Mouse (Mus musculus) adrenal gland, postnatal 14 days (tissue): ENCODE results near the gene Mpv17. TPM values are rescaled to one million over a fixed set of nuclear protein-coding genes. Genes with fewer than 3 reads are reported as not detected.

Source experiments
- DNase-seq: peaks from one replicate; pipeline ENCODE4 v3.0.0; 2021; ENCODE audit warnings: mixed read lengths
- total RNA-seq: library from RNA; stranded (reverse); gene quantifications from 2 replicates; pipeline ENCODE4 v1.2.3, GENCODE M21; 2021

The Mpv17 gene
- total RNA-seq, 1 experiment from 2014 or later: 46.4 TPM

- DNase-seq: no peak
These were observed 34.3 kb upstream of the Mpv17 start for GRCm38 (mm10) chr5:31188223-31188840.

- DNase-seq: no peak
These were observed 29.6 kb upstream of the Mpv17 start for GRCm38 (mm10) chr5:31183678-31184077.

GRCm38 (mm10) chr5:31181183-31181770 lies 27.2 kb upstream of the Mpv17 start:
- DNase-seq: no peak

GRCm38 (mm10) chr5:31179766-31180630 lies 25.9 kb upstream of the Mpv17 start, which contains the start of the genes Gm29609 and Gtf3c2:
Gene Gm29609, minus strand, starts transcription at chr5:31179911.
Gene Gtf3c2, minus strand, starts transcription at chr5:31180144.
- DNase-seq: peak; percentile 95

GRCm38 (mm10) chr5:31179301-31179765 lies 25.3 kb upstream of the Mpv17 start:
- DNase-seq: peak; percentile 70

GRCm38 (mm10) chr5:31168630-31169029 lies 14.6 kb upstream of the Mpv17 start:
- no peak for DNase-seq

- DNase-seq: no peak
These were observed 10.8 kb upstream of the Mpv17 start for GRCm38 (mm10) chr5:31164878-31165277.

- no peak for DNase-seq
These were observed 8.4 kb upstream of the Mpv17 start for GRCm38 (mm10) chr5:31162462-31162861.

GRCm38 (mm10) chr5:31153516-31154151 lies 417 bp downstream of the Mpv17 start:
- DNase-seq: no peak

- DNase-seq: peak; percentile 58
These were observed 2.3 kb downstream of the Mpv17 start for GRCm38 (mm10) chr5:31151746-31152145.

GRCm38 (mm10) chr5:31149781-31150180 lies 4.3 kb downstream of the Mpv17 start:
- peak; percentile 45 for DNase-seq

GRCm38 (mm10) chr5:31138968-31139425 lies 15.1 kb downstream of the Mpv17 start:
- DNase-seq: peak; percentile 65

- DNase-seq: peak; percentile 25
These were observed 15.6 kb downstream of the Mpv17 start, which contains the start of gene Ucn for GRCm38 (mm10) chr5:31138241-31138967. Gene Ucn, minus strand, starts transcription at chr5:31138829.

GRCm38 (mm10) chr5:31137658-31138057 lies 16.4 kb downstream of the Mpv17 start:
- DNase-seq: no peak

GRCm38 (mm10) chr5:31136730-31137424 lies 17.2 kb downstream of the Mpv17 start:
- no peak for DNase-seq

- no peak for DNase-seq
These were observed 28.0 kb downstream of the Mpv17 start for GRCm38 (mm10) chr5:31126050-31126449.

GRCm38 (mm10) chr5:31123481-31123880 lies 30.6 kb downstream of the Mpv17 start:
- no peak for DNase-seq

- DNase-seq: no peak
These were observed 32.9 kb downstream of the Mpv17 start for GRCm38 (mm10) chr5:31121111-31121510.

- no peak for DNase-seq
These were observed 37.1 kb downstream of the Mpv17 start for GRCm38 (mm10) chr5:31116912-31117311.

GRCm38 (mm10) chr5:31116354-31116753 lies 37.7 kb downstream of the Mpv17 start, which contains the start of gene Trim54:
Gene Trim54, plus strand, starts transcription at chr5:31116712.
- no peak for DNase-seq

- no peak for DNase-seq
These were observed 43.3 kb downstream of the Mpv17 start for GRCm38 (mm10) chr5:31110781-31111180.
